Mouse (Mus musculus) CH12.LX (cell line): ENCODE measurements around the gene Pde4dip.

ENCODE experiments used
- CTCF ChIP-seq, 2 experiments: IDR thresholded peaks in 1 of 2; conservative IDR thresholded peaks in 1 of 2; 2 replicates each; pipeline ENCODE4 v1.5.1; 2011 to 2012; ENCODE audit warnings: low read depth in 2 of 2, low read length in 2 of 2, improper control_type of control experiment in 1 of 2, inconsistent platforms in 1 of 2, mild to moderate bottlenecking in 1 of 2, moderate library complexity in 1 of 2
- RAD21 ChIP-seq: IDR thresholded peaks from 2 replicates; pipeline ENCODE4 v1.6.1; 2011; ENCODE audit warnings: low read depth, mild to moderate bottlenecking, low read length, improper control_type of control experiment, moderate library complexity

- no peak for TF ChIP-seq CTCF (conservative IDR thresholded peaks at IDR 0.05 in 1 of 2, IDR thresholded peaks at IDR 0.05 in 1 of 2; ENCODE audit: low read depth in 2 of 2, low read length in 2 of 2)
- TF ChIP-seq RAD21, result no peak
Observed at GRCm38 (mm10) chr3:97693806-97694205, 194.7 kb downstream of the Pde4dip start.
